Mouse (Mus musculus): ENCODE results near the gene Snx3.

GRCm38 (mm10) chr10:42480719-42481118 is 21.1 kb upstream of the Snx3 start:
- TF ChIP-seq POLR2A (IDR thresholded peaks at IDR 0.05; ENCODE audit: control insufficient read depth, low read depth, low read length) (no peak), CTCF (IDR thresholded peaks at IDR 0.05; ENCODE audit: control insufficient read depth, insufficient read depth, insufficient replicate concordance, low read depth, low read length) (no peak)

Data from testis, adult 2 months (tissue).